Mouse (Mus musculus) thymus, postnatal 36 days (tissue): ENCODE results near the gene Trappc1.

Experiments
- DNase-seq, 2 experiments: peaks; one replicate each; pipeline ENCODE4 v3.0.0; 2022; ENCODE audit warnings: mixed read lengths in 2 of 2

The Trappc1 gene

GRCm38 (mm10) chr11:69370817-69371215, 47.0 kb downstream of the Trappc1 start:
- no peak for DNase-seq

GRCm38 (mm10) chr11:69371601-69372000, 47.8 kb downstream of the Trappc1 start:
- no peak for DNase-seq

- DNase-seq = peak in 1 of 2 experiments; percentile 20
Observed at GRCm38 (mm10) chr11:69372056-69372779, 48.4 kb downstream of the Trappc1 start.

- no peak for DNase-seq
Observed at GRCm38 (mm10) chr11:69372780-69373170, 49.0 kb downstream of the Trappc1 start.

GRCm38 (mm10) chr11:69373223-69373965, 49.6 kb downstream of the Trappc1 start:
- DNase-seq = no peak
